Mouse (Mus musculus) adrenal gland, postnatal 0 days (tissue): ENCODE measurements around the gene Pithd1. TPM values are rescaled to one million over a fixed set of nuclear protein-coding genes. Genes with fewer than 3 reads are reported as not detected.

Source experiments
- polyA plus RNA-seq: library from polyadenylated mRNA; unstranded; fragments of >200 nt; fragmentation: Nextera tagmentation; extraction: Ambion mirVana; gene quantifications from 2 replicates; pipeline ENCODE4 v1.2.1, GENCODE M21; 2015

Pithd1 gene
- polyA plus RNA-seq, result 41.3 and 53.7 TPM in 2 replicates

GRCm38 (mm10) chr4:135986943-135987710, at the start of gene Pithd1:
TSS of gene Pithd1 (minus strand) at chr4:135987264.

GRCm38 (mm10) chr4:136021549-136022047, 34.5 kb upstream of the Pithd1 start, which contains the start of gene Eloa:
TSS of gene Eloa (minus strand) at chr4:136021763.

GRCm38 (mm10) chr4:135972556-135972906, 14.5 kb downstream of the Pithd1 start, which contains the start of gene Lypla2:
TSS of gene Lypla2 (minus strand) at chr4:135972626.

GRCm38 (mm10) chr4:135963457-135964193, 23.4 kb downstream of the Pithd1 start, which contains the start of gene Gale:
TSS of gene Gale (plus strand) at chr4:135963727.

GRCm38 (mm10) chr4:135946278-135946658, 40.8 kb downstream of the Pithd1 start, which contains the start of gene Hmgcl:
TSS of gene Hmgcl (plus strand) at chr4:135946448.

Other genes with a start within 250 kb of the Pithd1 start
- gene Myom3, start 227.5 kb downstream of the Pithd1 start, polyA plus RNA-seq, result 0.27 and 1.5 TPM in 2 replicates
- 127 and 184 TPM in 2 replicates for gene Srsf10, start 131.5 kb downstream of the Pithd1 start, polyA plus RNA-seq
- 142 and 194 TPM in 2 replicates for gene Pnrc2, start 113.4 kb downstream of the Pithd1 start, polyA plus RNA-seq
- gene Cnr2, start 91.9 kb downstream of the Pithd1 start, polyA plus RNA-seq, result 0.80 and 1.6 TPM in 2 replicates
- gene Fuca1, start 66.5 kb downstream of the Pithd1 start, polyA plus RNA-seq, result 75.5 and 87.5 TPM in 2 replicates
- gene Hmgcl, start 40.8 kb downstream of the Pithd1 start, polyA plus RNA-seq, result 77.8 and 87.6 TPM in 2 replicates
- gene Gale, start 23.5 kb downstream of the Pithd1 start, polyA plus RNA-seq, result 11.1 and 13.1 TPM in 2 replicates
- 60.9 and 77.5 TPM in 2 replicates for gene Lypla2, start 14.6 kb downstream of the Pithd1 start, polyA plus RNA-seq
- 16.7 and 25.8 TPM in 2 replicates for gene Eloa, start 34.5 kb upstream of the Pithd1 start, polyA plus RNA-seq
- gene Rpl11, start 66.2 kb upstream of the Pithd1 start, polyA plus RNA-seq, result 454 and 620 TPM in 2 replicates
- 210 and 233 TPM in 2 replicates for gene Id3, start 156.2 kb upstream of the Pithd1 start, polyA plus RNA-seq
- 6.0 and 6.9 TPM in 2 replicates for gene E2f2, start 185.1 kb upstream of the Pithd1 start, polyA plus RNA-seq
- 4.4 and 6.0 TPM in 2 replicates for gene Asap3, start 219.1 kb upstream of the Pithd1 start, polyA plus RNA-seq